Mouse (Mus musculus) midbrain, embryonic 12.5 days (tissue): ENCODE measurements around the gene Crybg2. TPM values are rescaled to one million over a fixed set of nuclear protein-coding genes. Genes with fewer than 3 reads are reported as not detected.
A peak's percentile ranks its signal among the peaks of the same experiment; 100 is the strongest.

ENCODE experiments used
- ATAC-seq: fragments of 200-750 bp; cut with Nextera tagmentation; 2 replicates; pipeline ENCODE4 v1.8.0; 2017; ENCODE audit warnings: low read depth, moderate TSS enrichment, moderate library complexity; ENCODE audit not compliant: low FRiP score
- H3K27ac ChIP-seq: fragments of 300-500 bp; sonication (generic); replicated peaks from 2 replicates; pipeline ENCODE4 v1.5.1; 2016; ENCODE audit warnings: mild to moderate bottlenecking
- H3K27me3 ChIP-seq: fragments of 300-500 bp; sonication (generic); 2 replicates; pipeline ENCODE4 v1.6.1; 2016; ENCODE audit warnings: mild to moderate bottlenecking
- H3K36me3 ChIP-seq: fragments of 300-500 bp; sonication (generic); 2 replicates; pipeline ENCODE4 v1.6.1; 2016
- H3K4me1 ChIP-seq: fragments of 300-500 bp; sonication (generic); 2 replicates; pipeline ENCODE4 v1.6.1; 2016
- H3K4me2 ChIP-seq: fragments of 300-500 bp; sonication (generic); replicated peaks from 2 replicates; pipeline ENCODE4 v1.6.1; 2016; ENCODE audit warnings: mild to moderate bottlenecking, moderate library complexity
- H3K4me3 ChIP-seq: fragments of 300-500 bp; sonication (generic); 2 replicates; pipeline ENCODE4 v1.5.1; 2016; ENCODE audit warnings: mild to moderate bottlenecking
- H3K9ac ChIP-seq: fragments of 300-500 bp; sonication (generic); replicated peaks from 2 replicates; pipeline ENCODE4 v1.6.1; 2016; ENCODE audit warnings: mild to moderate bottlenecking, moderate library complexity
- H3K9me3 ChIP-seq: fragments of 300-500 bp; sonication (generic); 2 replicates; pipeline ENCODE4 v1.6.1; 2016; ENCODE audit warnings: mild to moderate bottlenecking
- WGBS: fragments of 180-500 bp; shearing (Covaris S2); methylation state at CpG from one replicate; pipeline ENCODE4 v1.1.7; 2016; 5-methylcytosine and 5-hydroxymethylcytosine counted together
- polyA plus RNA-seq: library from polyadenylated mRNA; unstranded; fragments of >200 nt; fragmentation: Nextera tagmentation; extraction: Ambion mirVana; gene quantifications from 2 replicates; pipeline ENCODE4 v1.2.1, GENCODE M21; 2016

Gene Crybg2
- polyA plus RNA-seq, 1 experiment from 2014 or later = 1.7 TPM

DNA sequence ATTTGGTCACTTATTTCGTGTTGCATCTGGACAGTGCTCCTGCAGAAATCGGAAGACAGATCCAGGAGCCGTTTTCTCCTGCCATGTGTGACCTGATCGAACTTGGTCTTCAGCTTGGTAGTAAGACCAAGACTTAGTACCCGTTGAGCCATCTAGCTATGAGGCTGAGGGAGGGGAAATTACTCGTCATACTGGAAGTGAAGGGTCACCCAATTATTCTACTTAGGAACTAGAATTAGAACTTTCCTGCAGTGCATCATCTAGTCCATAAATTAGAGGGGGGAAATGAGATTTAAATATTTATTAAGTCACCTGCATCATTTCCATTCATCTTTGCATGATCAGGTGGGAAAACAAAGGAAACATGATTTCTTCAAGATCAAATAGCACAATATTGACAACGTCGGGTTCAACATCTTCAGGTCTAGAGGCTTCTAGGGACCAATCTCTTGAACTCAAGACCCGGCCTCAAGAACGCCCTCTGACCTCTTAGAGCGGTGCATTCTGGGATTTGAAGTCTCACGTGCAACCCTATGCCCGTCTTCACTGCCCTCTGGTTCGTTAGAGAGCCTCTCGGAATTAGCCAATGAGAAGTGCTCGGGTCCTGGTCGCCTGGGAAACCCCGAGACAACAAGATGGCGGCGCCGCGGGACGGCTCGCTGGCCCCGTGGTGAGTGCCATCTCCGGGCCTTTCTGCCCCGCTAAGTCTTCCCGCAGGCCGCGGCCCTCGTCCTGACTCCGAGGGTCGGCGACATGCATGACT lies 41.5 kb downstream of the Crybg2 start, which contains the start of gene Ubxn11:
Gene Ubxn11, plus strand, starts transcription at position 592 of the 763 bp plus-strand sequence.
- Histone ChIP-seq H3K9ac (peak within 1 kb of the TSS; percentile 64), H3K27me3 (no peaks in the 10 kb centered on the region), H3K36me3 (no peaks in the 10 kb centered on the region), H3K4me1 (peaks cover 5% of the 10 kb centered on the region; the same call in 1 of the 2 replicates), H3K4me2 (peak within 1 kb of the TSS; percentile 67), H3K4me3 (peak within 1 kb of the TSS; percentile 69), H3K9me3 (no peaks in the 10 kb centered on the region), H3K27ac (peak within 1 kb of the TSS; percentile 10; the same call in 1 of the 2 replicates)
- ATAC-seq = peak; percentile 98
- 17% methylated on average over 34 of the region's 34 CpGs for WGBS

GRCm38 (mm10) chr4:134102742-134103119 lies 42.1 kb downstream of the Crybg2 start:
- Histone ChIP-seq H3K27ac (peak overlapping the region; percentile 10; the same call in 1 of the 2 replicates), H3K36me3 (no peaks in the 10 kb centered on the region), H3K4me3 (peak overlapping the region; percentile 69), H3K4me2 (peak overlapping the region; percentile 67), H3K9ac (peak overlapping the region; percentile 64), H3K4me1 (peaks cover 5% of the 10 kb centered on the region; the same call in 1 of the 2 replicates), H3K27me3 (no peaks in the 10 kb centered on the region), H3K9me3 (no peaks in the 10 kb centered on the region)
- ATAC-seq = peak; percentile 68
- WGBS = 4% methylated on average over 21 of the region's 21 CpGs

DNA sequence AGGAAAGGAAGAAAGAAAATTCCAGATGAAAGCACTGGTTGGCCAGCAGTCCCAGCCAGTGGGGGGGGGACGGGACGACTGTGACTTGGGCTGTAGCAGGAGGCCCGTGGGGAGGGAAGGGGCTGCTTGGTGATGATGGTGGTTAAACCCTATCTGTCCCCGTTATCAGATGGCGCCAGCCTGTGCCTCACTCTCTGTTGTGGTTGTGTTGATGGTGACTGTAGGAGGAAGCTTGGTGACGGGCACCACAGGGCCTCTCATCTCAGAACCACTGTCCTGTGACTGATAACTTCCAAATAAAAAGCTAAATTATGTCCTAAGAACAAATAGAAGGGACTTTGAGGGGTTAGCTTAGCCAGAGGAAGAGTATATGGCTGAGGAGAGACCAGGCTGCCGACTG lies 45.5 kb downstream of the Crybg2 start:
- ATAC-seq = no peak
- peaks cover 5% of the 10 kb centered on the region; the same call in 1 of the 2 replicates for H3K4me1 ChIP-seq
- H3K36me3 ChIP-seq = no peaks in the 10 kb centered on the region
- no peak overlapping the region for H3K27ac ChIP-seq
- H3K4me2 ChIP-seq = no peak overlapping the region
- 75% methylated on average over 7 of the region's 7 CpGs for WGBS
- no peak overlapping the region for H3K4me3 ChIP-seq
- H3K9ac ChIP-seq = no peak overlapping the region
- no peaks in the 10 kb centered on the region for H3K9me3 ChIP-seq
- no peaks in the 10 kb centered on the region for H3K27me3 ChIP-seq

DNA sequence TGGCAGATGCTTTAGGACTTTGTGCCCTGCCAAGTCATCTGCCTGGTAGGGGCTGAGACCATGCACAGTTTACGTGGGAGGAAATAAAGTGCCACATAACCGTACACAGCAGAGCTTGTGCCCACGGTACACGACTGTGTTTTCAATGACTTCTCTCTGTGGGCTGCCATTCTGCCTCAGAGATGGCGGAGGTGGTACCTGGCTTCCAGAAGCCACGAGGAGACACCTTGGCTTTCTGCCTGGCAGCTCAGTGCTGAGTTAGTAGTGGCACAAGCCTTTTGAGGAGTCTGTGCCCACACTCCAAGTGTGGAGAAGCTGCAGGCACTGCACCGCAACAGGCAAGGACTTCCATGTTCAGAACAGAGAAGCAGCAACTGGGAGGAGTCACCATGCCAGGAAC lies 47.1 kb downstream of the Crybg2 start:
- H3K4me2 ChIP-seq = no peak overlapping the region
- peaks cover 5% of the 10 kb centered on the region; the same call in 1 of the 2 replicates for H3K4me1 ChIP-seq
- H3K9ac ChIP-seq = no peak overlapping the region
- no peaks in the 10 kb centered on the region for H3K9me3 ChIP-seq
- H3K36me3 ChIP-seq = no peaks in the 10 kb centered on the region
- no peak overlapping the region for H3K4me3 ChIP-seq
- WGBS = 89% methylated on average over 7 of the region's 7 CpGs
- H3K27me3 ChIP-seq = no peaks in the 10 kb centered on the region
- no peak overlapping the region for H3K27ac ChIP-seq
- no peak for ATAC-seq

DNA sequence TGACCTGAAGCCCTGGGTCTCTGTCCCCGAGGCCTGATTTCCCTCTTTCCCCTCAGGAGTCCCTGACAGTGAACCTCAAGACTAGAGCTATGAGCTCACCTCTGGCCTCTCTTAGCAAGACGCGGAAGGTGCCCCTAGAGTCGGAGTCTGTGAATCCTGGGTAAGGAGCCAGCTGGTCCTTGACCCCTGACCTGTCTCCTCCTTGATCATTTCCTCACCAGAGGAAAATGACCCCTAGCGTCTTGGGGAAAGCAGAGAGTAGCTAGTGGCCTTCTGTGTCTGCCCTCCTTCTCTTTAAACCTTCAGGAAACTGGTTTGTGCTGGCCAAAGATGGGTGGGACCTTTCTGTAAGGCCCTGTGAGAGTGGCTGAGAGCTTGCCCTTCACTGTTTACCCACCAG lies 47.6 kb downstream of the Crybg2 start:
- no peak overlapping the region for H3K4me3 ChIP-seq
- peaks cover 6% of the 10 kb centered on the region for H3K4me1 ChIP-seq
- H3K27me3 ChIP-seq = no peaks in the 10 kb centered on the region
- no peak overlapping the region for H3K4me2 ChIP-seq
- 69% methylated on average over 5 of the region's 5 CpGs for WGBS
- H3K27ac ChIP-seq = no peak overlapping the region
- H3K9ac ChIP-seq = no peak overlapping the region
- no peaks in the 10 kb centered on the region for H3K36me3 ChIP-seq
- no peak for ATAC-seq
- no peaks in the 10 kb centered on the region for H3K9me3 ChIP-seq

GRCm38 (mm10) chr4:134110653-134111052 lies 50.0 kb downstream of the Crybg2 start:
- peaks cover 14% of the 10 kb centered on the region for H3K4me1 ChIP-seq
- no peaks in the 10 kb centered on the region for H3K9me3 ChIP-seq
- H3K27me3 ChIP-seq = no peaks in the 10 kb centered on the region
- no peak overlapping the region for H3K27ac ChIP-seq
- no peak overlapping the region for H3K4me3 ChIP-seq
- H3K36me3 ChIP-seq = no peaks in the 10 kb centered on the region
- no peak overlapping the region for H3K9ac ChIP-seq
- 56% methylated on average over 3 of the region's 3 CpGs for WGBS
- ATAC-seq = no peak
- H3K4me2 ChIP-seq = no peak overlapping the region

GRCm38 (mm10) chr4:134112403-134112802 lies 51.8 kb downstream of the Crybg2 start:
- no peaks in the 10 kb centered on the region for H3K36me3 ChIP-seq
- 87% methylated on average over 6 of the region's 6 CpGs for WGBS
- no peak overlapping the region for H3K9ac ChIP-seq
- H3K9me3 ChIP-seq = no peaks in the 10 kb centered on the region
- no peaks in the 10 kb centered on the region for H3K27me3 ChIP-seq
- no peak for ATAC-seq
- peaks cover 14% of the 10 kb centered on the region for H3K4me1 ChIP-seq
- H3K4me2 ChIP-seq = no peak overlapping the region
- no peak overlapping the region for H3K27ac ChIP-seq
- H3K4me3 ChIP-seq = no peak overlapping the region

DNA sequence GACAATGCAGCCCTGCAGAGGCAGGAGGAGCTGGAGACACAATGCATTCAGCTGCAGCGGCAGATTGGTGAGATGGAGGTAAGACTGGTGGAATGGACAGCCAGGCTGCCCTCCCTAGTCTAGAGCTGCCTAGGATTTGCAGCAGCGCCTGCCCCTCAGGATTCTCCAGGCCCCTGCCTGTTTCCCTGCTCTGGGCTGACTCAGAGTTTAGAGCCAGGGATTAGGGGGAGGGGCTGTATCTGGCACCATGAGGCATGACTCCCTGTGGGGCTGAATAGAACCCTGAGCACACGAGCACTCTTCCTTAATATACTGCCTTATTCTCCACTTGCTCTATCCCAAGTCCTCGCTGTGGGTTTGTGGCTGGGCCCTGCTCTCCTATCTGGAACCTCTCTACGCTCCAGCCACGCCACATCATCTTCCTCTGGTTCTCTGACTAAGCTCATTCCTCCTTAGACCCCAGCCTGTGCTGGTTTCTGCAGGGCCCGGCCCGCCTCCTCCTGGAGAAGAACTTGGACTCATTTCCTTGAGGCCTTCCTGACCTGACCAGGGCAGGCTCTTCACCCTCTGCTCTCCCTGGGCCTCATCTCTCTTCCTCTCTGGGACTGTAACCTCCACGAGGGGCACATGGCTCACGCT lies 52.9 kb downstream of the Crybg2 start:
- ATAC-seq = peak; percentile 71; the same call in 1 of the 2 replicates
- Histone ChIP-seq H3K27me3 (no peaks in the 10 kb centered on the region), H3K4me3 (no peak overlapping the region), H3K4me1 (peaks cover 14% of the 10 kb centered on the region), H3K4me2 (no peak overlapping the region), H3K9ac (0 out of 2 replicates have a peak overlapping the region, but pooled peaks have one; percentile 12), H3K36me3 (no peaks in the 10 kb centered on the region), H3K27ac (no peak overlapping the region), H3K9me3 (no peaks in the 10 kb centered on the region)
- WGBS = 46% methylated on average over 10 of the region's 10 CpGs

DNA sequence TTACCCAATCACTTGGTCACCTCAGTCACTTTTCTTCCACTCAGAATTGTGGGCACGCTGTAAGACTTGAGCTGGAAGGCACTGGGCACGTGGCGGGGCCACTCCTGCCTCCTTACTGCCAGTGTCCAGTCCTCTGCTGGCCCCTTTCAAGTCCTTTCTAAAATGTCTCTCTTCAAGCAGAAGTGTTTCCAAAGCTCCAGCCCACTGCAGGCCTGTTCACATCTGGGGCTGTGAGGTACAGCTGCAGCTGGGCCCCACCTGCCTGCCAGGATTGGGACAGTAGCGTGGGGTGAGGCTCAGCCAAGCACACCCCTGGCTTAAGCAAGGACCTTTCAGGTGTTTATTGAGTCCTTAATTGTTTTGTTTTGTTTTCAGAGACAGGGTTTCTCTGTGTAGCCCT lies 53.4 kb downstream of the Crybg2 start:
- no peaks in the 10 kb centered on the region for H3K36me3 ChIP-seq
- H3K27ac ChIP-seq = no peak overlapping the region
- ATAC-seq = no peak
- no peak overlapping the region for H3K4me2 ChIP-seq
- peaks cover 14% of the 10 kb centered on the region for H3K4me1 ChIP-seq
- WGBS = 87% methylated on average over 4 of the region's 4 CpGs
- H3K9me3 ChIP-seq = no peaks in the 10 kb centered on the region
- H3K9ac ChIP-seq = no peak overlapping the region
- H3K4me3 ChIP-seq = no peak overlapping the region
- H3K27me3 ChIP-seq = no peaks in the 10 kb centered on the region

DNA sequence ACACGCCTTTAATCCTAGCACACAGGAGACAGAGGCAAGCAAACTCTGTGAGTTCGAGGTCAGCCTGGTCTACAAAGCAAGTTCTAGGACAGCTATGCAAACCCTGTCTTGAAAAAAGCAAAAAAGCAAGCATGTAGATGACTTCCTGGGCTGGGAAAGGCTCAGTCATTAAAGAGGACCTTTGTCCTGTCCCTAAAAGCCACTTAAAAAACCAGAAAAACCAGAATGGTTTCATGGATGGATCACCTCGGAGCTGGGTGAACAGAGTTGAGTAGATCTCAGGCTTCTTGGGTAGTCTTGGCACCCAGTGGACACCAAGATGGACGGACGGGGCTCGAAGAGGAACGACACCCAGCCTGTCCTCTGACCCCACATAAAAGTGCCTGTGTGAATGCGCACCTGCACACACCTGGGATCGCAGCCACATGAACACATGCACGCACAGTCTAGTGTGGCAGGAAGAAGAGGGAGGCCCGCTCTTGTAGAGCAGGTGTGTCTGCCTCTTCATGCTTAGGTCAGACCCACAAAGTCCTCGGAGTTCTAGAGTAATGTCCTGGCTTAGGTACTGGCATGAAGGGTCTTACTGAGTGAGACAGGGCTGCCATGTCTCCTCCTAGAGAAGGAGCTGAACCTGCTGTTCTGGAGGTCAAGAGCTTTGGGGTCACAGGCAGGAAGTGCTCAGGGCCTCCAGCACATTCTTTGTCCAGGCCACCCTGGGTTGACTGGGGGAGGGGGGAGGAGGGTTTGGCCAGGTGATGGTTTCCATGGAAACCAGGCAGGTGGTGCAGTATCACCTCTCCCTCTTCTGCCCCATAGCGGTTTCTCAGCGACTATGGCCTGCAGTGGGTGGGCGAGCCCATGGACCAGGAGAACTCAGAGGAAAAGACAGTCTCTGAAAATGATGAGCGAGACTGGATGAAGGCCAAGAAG lies 54.9 kb downstream of the Crybg2 start:
- Histone ChIP-seq H3K4me2 (no peak overlapping the region), H3K27me3 (no peaks in the 10 kb centered on the region), H3K9me3 (no peaks in the 10 kb centered on the region), H3K36me3 (no peaks in the 10 kb centered on the region), H3K4me1 (peaks cover 14% of the 10 kb centered on the region), H3K9ac (no peak overlapping the region), H3K4me3 (no peak overlapping the region), H3K27ac (no peak overlapping the region)
- 87% methylated on average over 16 of the region's 16 CpGs for WGBS
- no peak for ATAC-seq

DNA sequence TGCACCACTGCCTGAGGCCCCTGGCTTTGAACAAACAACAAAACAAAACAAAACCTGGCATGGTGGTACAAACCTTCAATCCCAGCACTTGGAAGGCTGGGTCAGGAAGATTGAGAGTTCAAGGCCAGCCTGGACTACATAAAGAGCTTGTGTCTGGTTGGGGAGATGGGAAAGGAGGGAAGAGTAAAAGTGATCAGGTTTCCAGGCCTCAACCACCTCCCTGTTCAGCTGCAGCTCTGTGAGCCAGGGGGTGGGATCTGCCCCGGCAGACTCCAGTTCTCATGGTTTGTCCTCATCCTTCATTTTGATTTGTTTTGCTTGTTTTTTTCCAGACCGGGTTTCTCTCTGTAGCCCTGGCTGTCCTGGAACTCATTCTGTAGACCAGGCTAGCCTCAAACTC lies 55.9 kb downstream of the Crybg2 start:
- H3K4me3 ChIP-seq = no peak overlapping the region
- H3K9ac ChIP-seq = no peak overlapping the region
- H3K4me2 ChIP-seq = no peak overlapping the region
- peaks cover 14% of the 10 kb centered on the region for H3K4me1 ChIP-seq
- no peak for ATAC-seq
- no peaks in the 10 kb centered on the region for H3K36me3 ChIP-seq
- H3K27me3 ChIP-seq = no peaks in the 10 kb centered on the region
- H3K27ac ChIP-seq = no peak overlapping the region
- H3K9me3 ChIP-seq = no peaks in the 10 kb centered on the region
- WGBS = 95% methylated on average over 2 of the region's 2 CpGs
